Mouse (Mus musculus) naive thymus-derived CD4-positive, alpha-beta T cell, adult 2 months (primary cell): ENCODE measurements around the gene Gltp.

Source experiments
- DNase-seq: peaks from one replicate; pipeline ENCODE4 v3.0.0-alpha.2; 2011; ENCODE audit warnings: low read depth

Gene Gltp

DNA sequence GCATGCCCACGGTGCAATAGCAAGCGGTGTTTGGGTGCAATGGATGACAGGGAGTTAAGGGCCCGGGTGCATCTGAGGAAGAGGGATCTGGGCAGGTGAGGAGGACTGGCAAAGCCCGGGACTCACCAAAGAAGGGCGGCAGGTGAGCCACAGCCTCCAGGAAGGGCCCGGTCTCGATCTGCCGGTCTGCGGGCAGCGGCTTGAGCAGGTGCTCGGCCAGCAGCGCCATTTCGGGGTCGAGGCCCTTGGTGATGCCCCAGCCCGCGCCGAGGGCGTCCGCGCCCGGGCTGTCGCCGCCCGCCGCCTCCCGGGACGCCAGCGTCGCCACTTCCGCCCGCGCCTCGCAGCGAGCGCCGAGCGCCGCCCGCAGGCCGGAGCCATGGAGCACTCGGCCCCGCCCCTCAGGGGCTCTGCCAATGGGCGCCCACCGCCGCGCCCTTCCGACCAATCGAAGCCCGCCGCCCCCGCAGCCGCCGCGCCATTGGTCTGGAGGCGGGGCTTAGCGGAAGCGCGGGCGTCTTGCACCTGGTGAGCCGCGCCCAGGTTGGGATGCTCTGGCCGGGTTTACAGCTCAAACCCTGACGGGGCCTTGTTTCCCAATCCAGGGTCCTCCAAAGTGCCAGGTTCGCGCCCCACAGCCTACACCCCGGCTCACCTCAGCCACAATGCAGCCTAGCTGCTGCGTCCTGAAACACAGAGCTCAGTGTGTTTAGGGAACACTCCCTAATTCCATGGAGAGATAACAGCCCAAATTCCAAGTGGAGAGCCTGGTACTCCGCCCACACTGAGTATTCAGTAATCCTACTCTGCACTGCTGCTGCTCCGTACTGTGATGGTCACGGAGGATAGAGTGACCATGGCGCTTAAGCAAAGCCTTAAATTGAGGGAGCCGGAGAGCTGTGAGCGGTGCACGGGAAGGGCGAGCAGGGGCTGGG is at the start of gene Gltp:
Gltp (minus strand) TSS at position 352 of the 935 bp plus-strand sequence.
- DNase-seq, result peak; percentile 96

DNA sequence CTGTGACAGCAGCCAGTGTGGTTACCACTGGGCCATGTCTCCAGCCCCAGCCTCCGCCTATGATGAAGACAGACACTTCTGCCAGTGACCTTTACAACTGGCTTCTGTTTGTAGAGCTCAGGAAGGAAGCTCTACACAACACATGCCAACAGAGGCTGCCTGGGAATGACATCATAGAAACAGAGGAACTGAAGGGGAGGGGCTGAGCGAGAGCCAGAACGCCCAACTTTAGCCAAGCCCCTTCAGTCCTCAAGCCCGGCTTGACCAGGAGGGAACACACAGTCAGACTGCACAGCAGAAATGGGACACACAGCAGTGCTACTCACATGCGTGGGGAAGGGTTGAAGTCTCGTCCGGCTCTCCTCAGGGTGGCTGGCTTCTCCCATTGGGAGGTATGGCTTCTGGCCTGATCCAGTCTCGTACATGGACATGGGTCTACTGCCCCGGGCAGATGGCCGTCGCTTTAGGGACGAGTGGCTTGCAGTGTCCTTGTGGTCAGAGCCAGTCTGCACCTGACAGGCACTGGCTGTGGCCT is 48.0 kb upstream of the Gltp start:
- no peak for DNase-seq

GRCm38 (mm10) chr5:114737090-114737887 is 46.5 kb upstream of the Gltp start:
- DNase-seq, result no peak

GRCm38 (mm10) chr5:114733606-114734005 is 42.8 kb upstream of the Gltp start:
- no peak for DNase-seq

DNA sequence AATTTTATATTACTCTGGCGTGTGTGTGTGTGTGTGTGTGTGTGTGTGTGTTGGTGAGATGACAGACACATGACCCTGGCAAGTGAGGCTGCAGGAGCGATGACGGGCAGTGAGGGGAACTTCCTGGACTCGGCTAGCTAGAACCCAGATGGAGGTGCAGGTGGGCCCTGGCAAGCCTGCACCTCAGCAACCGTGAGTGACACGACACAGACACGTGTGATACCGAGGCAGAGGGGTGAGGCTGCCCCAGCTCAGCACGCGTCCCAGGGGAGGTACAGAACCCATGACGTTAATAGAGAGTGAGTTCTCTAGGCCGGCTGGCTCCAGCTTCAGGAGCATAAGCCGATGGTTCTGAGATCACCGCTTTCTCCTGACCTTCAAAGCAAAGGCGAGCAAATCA is 41.2 kb upstream of the Gltp start:
- no peak for DNase-seq

DNA sequence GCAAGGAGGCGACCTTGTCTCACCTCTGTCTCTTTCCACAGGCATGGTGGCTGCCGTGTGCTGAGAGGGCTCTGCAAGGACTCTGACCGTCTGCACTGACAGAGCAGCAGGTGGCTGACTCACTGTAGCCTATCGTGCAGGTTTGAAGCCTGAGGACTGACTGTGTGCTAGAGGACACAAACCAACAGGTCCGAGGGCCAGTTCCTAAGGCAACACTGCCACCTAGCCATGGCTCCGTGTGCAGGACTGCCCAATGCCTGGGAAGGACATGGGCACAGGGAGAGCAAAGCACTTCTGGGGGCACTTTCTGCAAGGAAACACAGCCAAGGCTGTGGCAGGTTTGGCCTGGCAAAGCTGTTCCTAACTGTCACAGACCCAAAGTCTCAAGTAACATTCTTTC is 40.7 kb upstream of the Gltp start:
- DNase-seq, result no peak

- no peak for DNase-seq
Observed at GRCm38 (mm10) chr5:114730129-114730528, 39.3 kb upstream of the Gltp start.

DNA sequence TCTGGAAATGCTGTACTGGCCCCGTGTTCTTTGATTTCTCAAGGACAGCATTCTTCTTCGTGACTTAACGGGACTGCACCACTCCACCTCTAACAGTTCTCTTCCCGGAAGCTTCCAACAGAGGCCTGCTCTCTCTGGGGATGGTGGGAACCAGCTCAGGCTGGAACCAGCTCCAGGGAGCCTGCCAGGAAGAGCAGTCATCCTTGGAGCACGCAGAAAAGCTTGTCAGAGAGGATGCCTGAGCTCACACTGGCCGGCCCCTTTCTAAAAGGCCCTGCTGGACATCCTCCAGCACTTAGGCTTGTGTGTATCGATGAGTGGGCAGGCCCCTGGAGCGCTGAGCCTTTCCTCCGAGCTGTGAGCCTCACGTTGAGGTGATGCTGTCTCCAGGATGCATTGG is 37.4 kb upstream of the Gltp start:
- DNase-seq, result no peak

DNA sequence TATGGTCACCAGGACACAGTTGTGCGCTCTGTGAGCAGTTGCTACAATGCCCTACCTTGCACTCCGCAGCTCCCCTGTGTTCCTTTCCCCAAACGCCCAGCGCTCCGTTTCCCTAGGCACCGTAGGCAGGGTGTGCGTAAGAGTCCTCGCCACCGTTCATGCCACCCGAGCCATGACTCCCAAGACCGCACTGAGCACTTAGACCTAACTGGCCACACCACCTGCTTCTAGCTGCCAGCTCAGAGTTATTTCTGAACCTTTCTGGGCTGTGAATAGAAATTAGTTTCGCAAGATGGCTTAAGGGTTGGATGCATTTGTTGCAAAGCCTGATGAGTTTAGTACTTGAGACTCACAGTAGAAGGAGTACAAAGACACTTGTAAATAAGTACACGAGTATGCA is 32.1 kb upstream of the Gltp start:
- DNase-seq, result no peak

- no peak for DNase-seq
Observed at GRCm38 (mm10) chr5:114721969-114722368, 31.2 kb upstream of the Gltp start.

GRCm38 (mm10) chr5:114720784-114721183 is 30.0 kb upstream of the Gltp start:
- no peak for DNase-seq

DNA sequence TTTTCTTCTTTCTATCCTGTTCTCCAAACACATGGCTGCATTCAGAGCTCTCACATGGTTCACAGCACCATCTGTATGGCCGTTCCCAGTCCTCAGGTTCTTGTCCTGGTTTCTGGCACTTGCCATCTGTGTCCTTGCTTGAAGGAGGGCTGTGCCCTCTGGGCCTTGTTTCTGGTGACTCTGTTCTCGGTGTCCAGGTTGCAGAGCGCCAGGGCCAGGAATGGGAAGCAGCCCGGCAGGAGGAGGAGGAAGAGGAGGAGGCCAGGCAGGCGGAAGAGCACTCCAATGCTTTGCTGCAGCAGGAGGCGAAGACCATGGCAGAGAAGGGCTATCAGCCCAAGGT is 29.1 kb upstream of the Gltp start:
- DNase-seq, result no peak

DNA sequence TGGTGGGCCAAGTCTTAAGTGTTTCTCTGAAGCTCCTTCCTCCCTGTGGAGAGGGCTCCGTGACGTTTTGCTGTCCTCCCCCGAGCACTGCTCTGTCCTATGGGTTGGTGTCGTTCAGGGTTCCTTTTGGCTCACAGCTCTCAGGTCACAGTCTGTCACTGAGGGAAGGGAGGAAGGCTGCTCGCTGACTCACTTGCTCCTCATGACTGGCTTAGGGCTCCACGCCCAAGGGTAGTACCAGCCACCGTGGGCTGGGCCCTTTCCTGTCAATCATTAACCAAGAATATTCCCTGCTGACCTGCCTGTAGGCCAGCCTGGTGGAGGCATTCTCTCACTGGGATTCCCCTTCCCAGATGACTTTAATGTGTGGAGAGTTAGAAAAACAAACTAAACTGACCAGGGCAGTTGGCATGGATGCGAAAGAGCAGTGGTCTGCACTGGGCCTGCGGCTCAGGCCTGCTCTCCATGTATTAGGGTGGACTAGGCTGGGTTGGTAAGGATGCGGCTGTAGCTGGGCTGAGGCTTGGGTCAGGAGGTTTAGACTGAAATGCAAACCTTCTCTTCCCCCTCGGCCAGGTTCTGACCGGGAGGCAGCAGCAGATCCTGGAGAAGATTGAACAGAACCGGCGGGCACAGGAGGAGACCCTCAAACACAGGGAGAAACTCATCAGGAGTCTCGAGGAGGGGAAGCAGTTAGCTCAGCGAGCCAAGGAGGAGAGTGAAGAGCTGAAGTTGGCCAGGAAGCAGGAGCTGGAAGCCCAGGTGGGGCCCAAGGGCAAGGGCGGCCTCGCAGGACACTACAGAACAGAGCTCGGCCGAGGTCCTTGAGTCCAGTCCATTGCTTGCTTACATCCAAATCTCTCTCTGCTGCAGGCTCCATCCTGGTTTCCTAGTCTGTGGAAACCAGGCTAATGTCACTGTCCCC is 28.5 kb upstream of the Gltp start:
- DNase-seq, result no peak

DNA sequence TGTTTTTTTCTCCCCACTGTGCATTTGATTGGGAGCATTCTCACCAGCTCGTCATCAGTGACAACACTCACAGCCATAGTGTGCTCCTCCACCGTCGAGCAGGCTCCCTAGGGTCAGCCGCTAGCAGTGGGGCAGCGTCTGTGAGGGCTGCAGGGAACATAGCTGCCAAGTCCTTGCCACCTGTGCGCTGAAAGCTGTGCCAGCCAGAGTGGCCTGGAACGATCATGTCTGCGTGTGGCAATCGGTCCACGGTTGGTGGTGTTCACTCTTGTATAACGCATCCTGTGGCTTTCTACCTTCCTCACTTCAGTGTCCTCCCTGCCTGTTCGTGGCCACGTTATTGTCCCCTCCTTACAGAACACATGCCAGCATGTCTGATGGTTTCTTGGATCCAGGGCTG is 27.7 kb upstream of the Gltp start:
- no peak for DNase-seq

DNA sequence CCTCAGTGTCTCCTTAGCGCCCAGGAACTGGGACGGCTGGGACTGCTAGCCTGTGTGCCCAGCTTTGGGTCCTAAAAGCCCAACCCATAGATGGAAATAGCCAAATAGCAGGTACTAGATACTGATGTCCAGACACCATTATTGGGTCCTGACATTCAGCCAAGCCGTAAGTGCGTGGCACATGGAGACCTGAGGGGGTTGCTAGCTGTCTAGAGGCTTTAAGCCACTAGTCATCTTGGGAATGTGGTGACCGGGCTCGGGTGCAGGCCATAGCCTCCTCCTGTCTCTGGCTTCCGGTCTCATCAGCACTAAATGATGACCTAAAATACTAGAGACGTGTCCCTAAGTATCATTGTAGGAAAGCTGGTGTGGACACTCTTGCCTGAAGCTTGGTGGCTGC is 27.2 kb upstream of the Gltp start:
- no peak for DNase-seq

GRCm38 (mm10) chr5:114717292-114717691 is 26.5 kb upstream of the Gltp start:
- DNase-seq, result no peak

GRCm38 (mm10) chr5:114714551-114714950 is 23.8 kb upstream of the Gltp start:
- no peak for DNase-seq

GRCm38 (mm10) chr5:114709357-114709756 is 18.6 kb upstream of the Gltp start:
- peak; percentile 42 for DNase-seq

DNA sequence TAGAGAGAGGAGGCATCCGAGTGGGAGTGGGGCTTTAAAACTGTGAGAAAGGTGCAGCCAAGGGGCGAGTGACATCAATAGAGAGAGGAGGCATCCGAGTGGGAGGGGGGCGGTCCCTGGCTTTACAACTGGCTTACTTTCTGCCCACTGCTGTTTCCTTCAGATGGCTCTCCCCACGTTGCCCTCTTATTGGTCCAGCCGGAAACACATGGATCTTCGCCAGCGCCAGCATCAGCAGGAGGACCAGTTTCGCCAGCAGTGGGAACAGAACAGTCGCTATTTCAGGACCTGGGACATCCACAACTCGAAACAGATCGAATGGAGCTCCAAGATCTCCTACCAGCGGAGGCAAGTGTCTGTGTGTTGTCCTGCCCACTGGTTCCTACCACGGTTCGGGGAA is 17.7 kb upstream of the Gltp start:
- no peak for DNase-seq

- peak; percentile 94 for DNase-seq
Observed at GRCm38 (mm10) chr5:114707265-114708068, 16.7 kb upstream of the Gltp start, which contains the start of gene Tchp. Gene Tchp (plus strand): TSS chr5:114707760.
